Mouse (Mus musculus) brain, embryonic 14.5 days (tissue): ENCODE measurements around the gene Wwox. TPM values are rescaled to one million over a fixed set of nuclear protein-coding genes. Genes with fewer than 3 reads are reported as not detected.

ENCODE experiments used
- DNase-seq: peaks from one replicate; pipeline ENCODE4 v3.0.0-alpha.2; 2011; ENCODE audit warnings: low read depth
- CTCF ChIP-seq: fragments of 200-500 bp; IDR thresholded peaks from 2 replicates; pipeline ENCODE4 v1.5.1; 2012; ENCODE audit warnings: inconsistent platforms, mild to moderate bottlenecking, moderate library complexity, borderline replicate concordance; ENCODE audit not compliant: insufficient read depth, insufficient read length; ENCODE audit errors: extremely low read depth
- POLR2A ChIP-seq: fragments of 200-500 bp; IDR thresholded peaks from 2 replicates; pipeline ENCODE4 v1.6.1; 2012; ENCODE audit warnings: mild to moderate bottlenecking, inconsistent platforms, borderline replicate concordance; ENCODE audit not compliant: poor library complexity, insufficient read depth, insufficient read length, severe bottlenecking; ENCODE audit errors: extremely low read depth
- polyA plus RNA-seq: library from polyadenylated mRNA; depleted of rRNA; stranded (reverse); fragments of >200 nt; gene quantifications from 2 replicates; pipeline ENCODE4 v1.2.3, GENCODE M21; 2012

The Wwox gene
- polyA plus RNA-seq, 1 experiment: 11.0 TPM

- no peak for DNase-seq
- TF ChIP-seq CTCF: no peak
- TF ChIP-seq POLR2A: no peak
Measured at GRCm38 (mm10) chr8:114793682-114794081, 354.2 kb downstream of the Wwox start.

GRCm38 (mm10) chr8:114801428-114802134 is 362.1 kb downstream of the Wwox start:
- DNase-seq: no peak
- TF ChIP-seq POLR2A (no peak), CTCF (no peak)

GRCm38 (mm10) chr8:114803113-114803512 is 363.7 kb downstream of the Wwox start:
- no peak for TF ChIP-seq POLR2A
- peak; percentile 41; the same call in 1 of the 2 replicates for TF ChIP-seq CTCF
- no peak for DNase-seq

GRCm38 (mm10) chr8:114806826-114807420 is 367.5 kb downstream of the Wwox start:
- no peak for DNase-seq
- TF ChIP-seq POLR2A (no peak), CTCF (no peak)

GRCm38 (mm10) chr8:114807676-114808426 is 368.4 kb downstream of the Wwox start:
- TF ChIP-seq CTCF (no peak), POLR2A (no peak)
- DNase-seq: peak; percentile 48

- DNase-seq: no peak
- TF ChIP-seq CTCF (no peak), POLR2A (no peak)
Measured at GRCm38 (mm10) chr8:114810470-114810869, 371.0 kb downstream of the Wwox start.

GRCm38 (mm10) chr8:114813830-114814229 is 374.4 kb downstream of the Wwox start:
- DNase-seq: no peak
- TF ChIP-seq POLR2A: no peak
- TF ChIP-seq CTCF: no peak

GRCm38 (mm10) chr8:114814769-114815736 is 375.6 kb downstream of the Wwox start:
- TF ChIP-seq POLR2A (no peak), CTCF (no peak)
- no peak for DNase-seq

GRCm38 (mm10) chr8:114816343-114816742 is 376.9 kb downstream of the Wwox start:
- peak; percentile 18; the same call in 1 of the 2 replicates for TF ChIP-seq CTCF
- TF ChIP-seq POLR2A: no peak
- no peak for DNase-seq

- TF ChIP-seq POLR2A (no peak), CTCF (no peak)
- DNase-seq: no peak
Measured at GRCm38 (mm10) chr8:114816949-114817348, 377.5 kb downstream of the Wwox start.
